Mouse (Mus musculus) bone marrow macrophage, adult 2 months (primary cell): ENCODE measurements around the gene Emsy.

Experiments
- CTCF ChIP-seq: IDR thresholded peaks from 2 replicates; pipeline ENCODE4 v1.5.1; 2012; ENCODE audit warnings: low read depth, mild to moderate bottlenecking, low read length, moderate library complexity
- POLR2A ChIP-seq: IDR thresholded peaks from 2 replicates; pipeline ENCODE4 v1.6.1; 2012; ENCODE audit warnings: mild to moderate bottlenecking, low read depth, low read length, borderline replicate concordance

GRCm38 (mm10) chr7:98698041-98698440, 41.5 kb upstream of the Emsy start:
- no peak for TF ChIP-seq CTCF
- no peak for TF ChIP-seq POLR2A
